ENCODE assay signal across 18 mouse cellular contexts in the genomic region with DNA sequence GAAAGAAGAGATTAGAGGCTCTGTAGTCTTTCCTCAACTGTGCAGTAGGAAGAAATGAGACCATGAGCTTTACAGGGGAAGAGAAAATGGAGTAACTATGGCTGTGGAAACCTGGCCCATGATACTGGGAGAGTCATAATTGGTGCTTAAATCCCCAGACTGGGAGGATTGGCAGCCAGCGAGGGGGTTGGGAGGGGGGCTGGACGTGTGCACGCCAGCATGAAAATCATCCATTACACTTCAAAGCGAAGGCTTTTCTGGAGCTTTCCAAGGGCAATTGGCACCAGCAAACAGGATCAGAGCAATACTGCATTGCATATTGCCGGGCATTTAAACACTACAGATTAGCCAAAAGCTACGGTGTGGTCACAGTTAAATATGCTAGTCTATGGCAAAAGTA.
A peak's percentile ranks its signal among the peaks of the same experiment; 100 is the strongest.
DNase-seq lines count a peak whose midpoint lies in the region; ATAC-seq and TF ChIP-seq lines count a peak whose summit lies in the region.
"Had no signal": no experiment of that assay in that cellular context is flagged by ENCODE, and none has a peak within 500 bp of the region (broad histone marks: within the 10 kb centered on the region; RNA-seq: fewer than 3 reads in every experiment).

No protein-coding gene starts in this region.

- TF ChIP-seq CTCF in brain, embryonic 14.5 days (IDR thresholded peaks at IDR 0.05; ENCODE audit: borderline replicate concordance, extremely low read depth, insufficient read depth, insufficient read length) = no peak

- H3K4me1 ChIP-seq in forebrain, embryonic 16.5 days (replicated peaks; ENCODE audit: control insufficient read depth, insufficient read depth, low read length) = no peaks in the 10 kb centered on the region
- no peaks in the 10 kb centered on the region for H3K4me1 ChIP-seq in forebrain, embryonic 15.5 days
- 0 out of 2 replicates have a peak, but pooled peaks cover 6% of the 10 kb centered on the region for H3K4me1 ChIP-seq in heart, embryonic 10.5 days
- H3K4me1 ChIP-seq in heart, embryonic 12.5 days (replicated peaks) = 0 out of 2 replicates have a peak, but pooled peaks cover 2% of the 10 kb centered on the region
- no peaks in the 10 kb centered on the region for H3K4me1 ChIP-seq in intestine, embryonic 14.5 days (replicated peaks; ENCODE audit: control insufficient read depth, insufficient read depth, low read length)
- no peaks in the 10 kb centered on the region for H3K4me1 ChIP-seq in intestine, embryonic 15.5 days (replicated peaks)
- H3K4me1 ChIP-seq: forebrain, embryonic 13.5 days had no signal

- DNase-seq in heart, embryonic 10.5 days (ENCODE audit: low spot score) = peak; percentile 54
- peak; percentile 13 for DNase-seq in intestine, embryonic 14.5 days (ENCODE audit: low spot score)
- peak; percentile 72 for DNase-seq in brain, embryonic 14.5 days (ENCODE audit: low read depth)
- DNase-seq in spleen, postnatal 10 days (ENCODE audit: low spot score in 2 of 2) = no peak
- DNase-seq: adrenal gland, adult 2 months; adrenal gland, postnatal 10 days; adrenal gland, postnatal 25 days; cerebellum, adult 11-12 months; cerebellum, adult 2 months; cerebellum, adult 9-10 months; cerebellum, postnatal 25 days had no signal

- 52% methylated on average over 6 of the region's 6 CpGs for WGBS in forebrain, embryonic 16.5 days
- WGBS in forebrain, embryonic 15.5 days = 48% methylated on average over 6 of the region's 6 CpGs
- 91% methylated on average over 6 of the region's 6 CpGs for WGBS in heart, embryonic 10.5 days
- 86% methylated on average over 6 of the region's 6 CpGs for WGBS in heart, embryonic 12.5 days
- 93% methylated on average over 6 of the region's 6 CpGs for WGBS in intestine, embryonic 14.5 days
- 96% methylated on average over 6 of the region's 6 CpGs for WGBS in intestine, embryonic 15.5 days

- no peak for TF ChIP-seq POLR2A in brain, embryonic 14.5 days (IDR thresholded peaks at IDR 0.05; ENCODE audit: borderline replicate concordance, extremely low read depth, insufficient read depth, insufficient read length, poor library complexity, severe bottlenecking)

- no peaks in the 10 kb centered on the region for H3K9me3 ChIP-seq in forebrain, embryonic 16.5 days (ENCODE audit: control insufficient read depth, low read length)
- H3K9me3 ChIP-seq in forebrain, embryonic 15.5 days = no peaks in the 10 kb centered on the region
- H3K9me3 ChIP-seq in heart, embryonic 10.5 days = no peaks in the 10 kb centered on the region
- H3K9me3 ChIP-seq in heart, embryonic 12.5 days (replicated peaks) = no peaks in the 10 kb centered on the region
- H3K9me3 ChIP-seq in intestine, embryonic 14.5 days (ENCODE audit: control insufficient read depth, low read length) = no peaks in the 10 kb centered on the region
- H3K9me3 ChIP-seq in intestine, embryonic 15.5 days = no peaks in the 10 kb centered on the region
- H3K9me3 ChIP-seq: embryonic facial prominence, embryonic 10.5 days; embryonic facial prominence, embryonic 12.5 days; forebrain, embryonic 13.5 days had no signal

- H3K27ac ChIP-seq in forebrain, embryonic 16.5 days (ENCODE audit: low read length) = no peak overlapping the region
- H3K27ac ChIP-seq in forebrain, embryonic 15.5 days (replicated peaks) = no peak overlapping the region
- no peak overlapping the region for H3K27ac ChIP-seq in heart, embryonic 10.5 days
- H3K27ac ChIP-seq in heart, embryonic 12.5 days (ENCODE audit: poor library complexity, severe bottlenecking) = no peak overlapping the region
- no peak overlapping the region for H3K27ac ChIP-seq in intestine, embryonic 14.5 days (ENCODE audit: low read depth)
- no peak overlapping the region for H3K27ac ChIP-seq in intestine, embryonic 15.5 days
- H3K27ac ChIP-seq: embryonic facial prominence, embryonic 10.5 days; embryonic facial prominence, embryonic 12.5 days; forebrain, embryonic 13.5 days had no signal

- peak; percentile 55; the same call in 1 of the 2 replicates for ATAC-seq in forebrain, embryonic 16.5 days
- no peak for ATAC-seq in forebrain, embryonic 15.5 days (replicated peaks)
- no peak for ATAC-seq in heart, embryonic 12.5 days (ENCODE audit: insufficient number of reproducible peaks, low FRiP score)
- ATAC-seq in intestine, embryonic 14.5 days (replicated peaks; ENCODE audit: low FRiP score, low TSS enrichment, low read depth) = no peak
- no peak for ATAC-seq in intestine, embryonic 15.5 days
- ATAC-seq: forebrain, embryonic 13.5 days had no signal

- no peak overlapping the region for H3K4me2 ChIP-seq in forebrain, embryonic 16.5 days (ENCODE audit: low read length)
- no peak overlapping the region for H3K4me2 ChIP-seq in forebrain, embryonic 15.5 days (replicated peaks)
- H3K4me2 ChIP-seq in heart, embryonic 12.5 days = no peak overlapping the region
- H3K4me2 ChIP-seq in intestine, embryonic 14.5 days (ENCODE audit: low read length) = no peak overlapping the region
- H3K4me2 ChIP-seq in intestine, embryonic 15.5 days (replicated peaks) = no peak overlapping the region
- H3K4me2 ChIP-seq: embryonic facial prominence, embryonic 12.5 days; forebrain, embryonic 13.5 days had no signal

- no peaks in the 10 kb centered on the region for H3K36me3 ChIP-seq in forebrain, embryonic 16.5 days (ENCODE audit: control insufficient read depth, insufficient read depth)
- no peaks in the 10 kb centered on the region for H3K36me3 ChIP-seq in forebrain, embryonic 15.5 days
- no peaks in the 10 kb centered on the region for H3K36me3 ChIP-seq in heart, embryonic 10.5 days
- H3K36me3 ChIP-seq in heart, embryonic 12.5 days = no peaks in the 10 kb centered on the region
- H3K36me3 ChIP-seq in intestine, embryonic 14.5 days (ENCODE audit: control insufficient read depth, insufficient read depth, low read length) = no peaks in the 10 kb centered on the region
- H3K36me3 ChIP-seq in intestine, embryonic 15.5 days = no peaks in the 10 kb centered on the region
- H3K36me3 ChIP-seq: embryonic facial prominence, embryonic 10.5 days; embryonic facial prominence, embryonic 12.5 days had no signal

- no peak overlapping the region for H3K4me3 ChIP-seq in forebrain, embryonic 16.5 days (replicated peaks; ENCODE audit: low read length)
- no peak overlapping the region for H3K4me3 ChIP-seq in forebrain, embryonic 15.5 days
- no peak overlapping the region for H3K4me3 ChIP-seq in heart, embryonic 10.5 days
- no peak overlapping the region for H3K4me3 ChIP-seq in heart, embryonic 12.5 days
- H3K4me3 ChIP-seq in intestine, embryonic 14.5 days (ENCODE audit: low read depth, low read length) = no peak overlapping the region
- H3K4me3 ChIP-seq in intestine, embryonic 15.5 days (replicated peaks) = no peak overlapping the region
- H3K4me3 ChIP-seq: embryonic facial prominence, embryonic 10.5 days; embryonic facial prominence, embryonic 12.5 days; forebrain, embryonic 13.5 days had no signal

- H3K27me3 ChIP-seq in forebrain, embryonic 16.5 days (replicated peaks; ENCODE audit: control insufficient read depth, insufficient read depth, low read length) = no peaks in the 10 kb centered on the region
- no peaks in the 10 kb centered on the region for H3K27me3 ChIP-seq in forebrain, embryonic 15.5 days
- H3K27me3 ChIP-seq in heart, embryonic 10.5 days (ENCODE audit: insufficient read depth, poor library complexity, severe bottlenecking) = no peaks in the 10 kb centered on the region
- no peaks in the 10 kb centered on the region for H3K27me3 ChIP-seq in heart, embryonic 12.5 days (replicated peaks)
- H3K27me3 ChIP-seq in intestine, embryonic 14.5 days (replicated peaks; ENCODE audit: control insufficient read depth, insufficient read depth, low read length) = no peaks in the 10 kb centered on the region
- H3K27me3 ChIP-seq in intestine, embryonic 15.5 days (replicated peaks) = no peaks in the 10 kb centered on the region
- H3K27me3 ChIP-seq: embryonic facial prominence, embryonic 12.5 days; forebrain, embryonic 13.5 days had no signal

- H3K9ac ChIP-seq in forebrain, embryonic 16.5 days (replicated peaks; ENCODE audit: low read depth, low read length) = no peak overlapping the region
- H3K9ac ChIP-seq in forebrain, embryonic 15.5 days (replicated peaks) = no peak overlapping the region
- H3K9ac ChIP-seq in heart, embryonic 12.5 days = no peak overlapping the region
- no peak overlapping the region for H3K9ac ChIP-seq in intestine, embryonic 14.5 days (ENCODE audit: low read length)
- no peak overlapping the region for H3K9ac ChIP-seq in intestine, embryonic 15.5 days
- H3K9ac ChIP-seq: embryonic facial prominence, embryonic 12.5 days; forebrain, embryonic 13.5 days had no signal

Comparison
In these comparisons a context has a peak if more than half of its experiments do, and no peak if none do; other contexts are left out.
1. DNase-seq: peak in heart, embryonic 10.5 days (single experiment), intestine, embryonic 14.5 days (single experiment) and brain, embryonic 14.5 days (single experiment); none in spleen, postnatal 10 days (0 of 2).